In genomic region chr11:69606491-69606795, GRCm38 (mm10) we compare ENCODE assay signal across 10 mouse cellular contexts. TPM values are rescaled to one million over a fixed set of nuclear protein-coding genes. Genes with fewer than 3 reads are reported as not detected.
A peak's percentile ranks its signal among the peaks of the same experiment; 100 is the strongest.
DNase-seq lines count a peak whose midpoint lies in the region; ATAC-seq and TF ChIP-seq lines count a peak whose summit lies in the region.
"Had no signal": no experiment of that assay in that cellular context is flagged by ENCODE, and none has a peak within 500 bp of the region (broad histone marks: within the 10 kb centered on the region; RNA-seq: fewer than 3 reads in every experiment).

No protein-coding gene starts in this region.

- 73% methylated on average over 2 of the region's 2 CpGs for WGBS in kidney, embryonic 15.5 days
- 67% methylated on average over 2 of the region's 2 CpGs for WGBS in embryonic facial prominence, embryonic 11.5 days
- WGBS in hindbrain, postnatal 0 days = 58% methylated on average over 2 of the region's 2 CpGs
- WGBS in midbrain, embryonic 16.5 days = 67% methylated on average over 2 of the region's 2 CpGs

- no peak for TF ChIP-seq CTCF in hindbrain, postnatal 0 days (IDR thresholded peaks at IDR 0.05; ENCODE audit: low read depth)

- peak overlapping the region; percentile 98 for H3K4me2 ChIP-seq in kidney, embryonic 15.5 days
- H3K4me2 ChIP-seq in embryonic facial prominence, embryonic 11.5 days (ENCODE audit: low read depth, low read length) = peak overlapping the region; percentile 100; the same call in 1 of the 2 replicates
- peak overlapping the region; percentile 72 for H3K4me2 ChIP-seq in hindbrain, postnatal 0 days (ENCODE audit: low read depth, low read length)
- peak overlapping the region; percentile 76 for H3K4me2 ChIP-seq in midbrain, embryonic 16.5 days (ENCODE audit: low read length)

- DNase-seq in kidney, postnatal 25 days = no peak
- DNase-seq in embryonic facial prominence, embryonic 11.5 days (ENCODE audit: low spot score) = no peak
- DNase-seq in hindbrain, postnatal 0 days (ENCODE audit: low spot score) = no peak
- DNase-seq in frontal cortex, postnatal 14 days (ENCODE audit: low spot score in 2 of 2) = no peak

- 0 out of 2 replicates have a peak overlapping the region, but pooled peaks have one; percentile 18 for H3K27ac ChIP-seq in kidney, embryonic 15.5 days
- H3K27ac ChIP-seq in embryonic facial prominence, embryonic 11.5 days (replicated peaks; ENCODE audit: low read depth, low read length) = peak overlapping the region; percentile 25; the same call in 1 of the 2 replicates
- peak overlapping the region; percentile 65 for H3K27ac ChIP-seq in hindbrain, postnatal 0 days
- peak overlapping the region; percentile 25; the same call in 1 of the 2 replicates for H3K27ac ChIP-seq in midbrain, embryonic 16.5 days (ENCODE audit: low read length)

- peaks cover 39% of the 10 kb centered on the region for H3K4me1 ChIP-seq in kidney, embryonic 15.5 days
- no peaks in the 10 kb centered on the region for H3K4me1 ChIP-seq in embryonic facial prominence, embryonic 11.5 days (ENCODE audit: control insufficient read depth, insufficient read depth, low read length)
- H3K4me1 ChIP-seq in hindbrain, postnatal 0 days (ENCODE audit: insufficient read depth, low read length) = peaks cover 19% of the 10 kb centered on the region
- peaks cover 17% of the 10 kb centered on the region for H3K4me1 ChIP-seq in midbrain, embryonic 16.5 days (ENCODE audit: control insufficient read depth, insufficient read depth, low read length)

- no peak for ATAC-seq in kidney, embryonic 15.5 days (replicated peaks; ENCODE audit: low FRiP score)
- ATAC-seq in embryonic facial prominence, embryonic 11.5 days (replicated peaks; ENCODE audit: insufficient number of reproducible peaks, low FRiP score, low TSS enrichment, low read depth) = no peak
- ATAC-seq in hindbrain, postnatal 0 days = no peak
- ATAC-seq in midbrain, embryonic 16.5 days = no peak
- no peak for ATAC-seq in megakaryocyte progenitor cell, adult 5-6 weeks (replicated peaks; ENCODE audit: poor library complexity)
- ATAC-seq in CD4-positive, CD25-positive, alpha-beta regulatory T cell, adult 4 months = no peak
- ATAC-seq: Patski had no signal

- no peaks in the 10 kb centered on the region for H3K9me3 ChIP-seq in kidney, embryonic 15.5 days (replicated peaks)
- no peaks in the 10 kb centered on the region for H3K9me3 ChIP-seq in embryonic facial prominence, embryonic 11.5 days (replicated peaks; ENCODE audit: control insufficient read depth, low read length)
- no peaks in the 10 kb centered on the region for H3K9me3 ChIP-seq in hindbrain, postnatal 0 days (ENCODE audit: low read length)
- no peaks in the 10 kb centered on the region for H3K9me3 ChIP-seq in midbrain, embryonic 16.5 days (replicated peaks; ENCODE audit: control insufficient read depth, low read length, poor library complexity, severe bottlenecking)

- peak overlapping the region; percentile 60 for H3K4me3 ChIP-seq in kidney, embryonic 15.5 days (replicated peaks)
- no peak overlapping the region; the same call in 1 of the 2 replicates for H3K4me3 ChIP-seq in embryonic facial prominence, embryonic 11.5 days (ENCODE audit: low read depth, low read length)
- peak overlapping the region; percentile 95 for H3K4me3 ChIP-seq in hindbrain, postnatal 0 days (ENCODE audit: low read length)
- H3K4me3 ChIP-seq in midbrain, embryonic 16.5 days (ENCODE audit: low read depth, low read length) = peak overlapping the region; percentile 73

- peak overlapping the region; percentile 17; the same call in 1 of the 2 replicates for H3K9ac ChIP-seq in kidney, embryonic 15.5 days
- H3K9ac ChIP-seq in embryonic facial prominence, embryonic 11.5 days (replicated peaks; ENCODE audit: low read length) = no peak overlapping the region; the same call in 1 of the 2 replicates
- H3K9ac ChIP-seq in hindbrain, postnatal 0 days (replicated peaks; ENCODE audit: low read length) = peak overlapping the region; percentile 95; the same call in 1 of the 2 replicates
- H3K9ac ChIP-seq in midbrain, embryonic 16.5 days (ENCODE audit: low read depth, low read length) = peak overlapping the region; percentile 36; the same call in 1 of the 2 replicates

- H3K27me3 ChIP-seq in kidney, embryonic 15.5 days = peaks cover 22% of the 10 kb centered on the region
- H3K27me3 ChIP-seq in embryonic facial prominence, embryonic 11.5 days (ENCODE audit: control insufficient read depth, insufficient read depth, low read length) = peaks cover 10% of the 10 kb centered on the region
- no peaks in the 10 kb centered on the region for H3K27me3 ChIP-seq in hindbrain, postnatal 0 days (ENCODE audit: insufficient read depth, low read length)
- no peaks in the 10 kb centered on the region for H3K27me3 ChIP-seq in midbrain, embryonic 16.5 days (ENCODE audit: control insufficient read depth, insufficient read depth, low read depth, low read length)

- H3K36me3 ChIP-seq in kidney, embryonic 15.5 days = no peaks in the 10 kb centered on the region
- no peaks in the 10 kb centered on the region for H3K36me3 ChIP-seq in embryonic facial prominence, embryonic 11.5 days (replicated peaks; ENCODE audit: control insufficient read depth, insufficient read depth, low read depth, low read length)
- H3K36me3 ChIP-seq in hindbrain, postnatal 0 days (ENCODE audit: insufficient read depth, low read length) = peaks cover 8% of the 10 kb centered on the region; the same call in 1 of the 2 replicates
- H3K36me3 ChIP-seq in midbrain, embryonic 16.5 days (ENCODE audit: control insufficient read depth, insufficient read depth, low read length) = peaks cover 7% of the 10 kb centered on the region

RNA-seq across cellular contexts. Expression of gene Atp1b2, which starts 0.7 kb away (rescaled TPM):
- polyA plus RNA-seq in kidney, embryonic 15.5 days (2015; fragmentation: Nextera tagmentation; extraction: Ambion mirVana) = 11.2 and 13.5 TPM in 2 replicates
- 5.2 and 6.0 TPM in 2 replicates for polyA plus RNA-seq in embryonic facial prominence, embryonic 11.5 days (2014; fragmentation: Nextera tagmentation; extraction: Ambion mirVana)
- 185 and 210 TPM in 2 replicates for total RNA-seq in hindbrain, postnatal 0 days (2014; rRNA removed)
- 145 and 157 TPM in 2 replicates for polyA plus RNA-seq in hindbrain, postnatal 0 days (2015; fragmentation: Nextera tagmentation; extraction: Ambion mirVana)
- 65.8 and 95.2 TPM in 2 replicates for polyA plus RNA-seq in midbrain, embryonic 16.5 days (2015; fragmentation: Nextera tagmentation; extraction: Ambion mirVana)
- total RNA-seq in megakaryocyte progenitor cell, adult 5-6 weeks (2015) = 19.6 and 44.5 TPM in 2 replicates
- 2.0 and 4.0 TPM in 2 replicates for total RNA-seq in megakaryocyte progenitor cell, adult 5-6 weeks (2017)
- polyA plus RNA-seq in CD4-positive, CD25-positive, alpha-beta regulatory T cell, adult 4 months (2017; shearing (Covaris generic)) = not detected

RNA-seq across cellular contexts. Expression of gene Shbg, which starts 11.3 kb away (rescaled TPM):
- polyA plus RNA-seq in kidney, embryonic 15.5 days (2015; fragmentation: Nextera tagmentation; extraction: Ambion mirVana) = 0.30 and 0.49 TPM in 2 replicates
- polyA plus RNA-seq in embryonic facial prominence, embryonic 11.5 days (2014; fragmentation: Nextera tagmentation; extraction: Ambion mirVana) = 0.14 TPM in 1 of 2 replicates, not detected in the other
- total RNA-seq in hindbrain, postnatal 0 days (2014; rRNA removed) = 0.40 TPM in 1 of 2 replicates, not detected in the other
- polyA plus RNA-seq in hindbrain, postnatal 0 days (2015; fragmentation: Nextera tagmentation; extraction: Ambion mirVana) = not detected in 2 replicates
- not detected in 2 replicates for polyA plus RNA-seq in midbrain, embryonic 16.5 days (2015; fragmentation: Nextera tagmentation; extraction: Ambion mirVana)
- total RNA-seq in megakaryocyte progenitor cell, adult 5-6 weeks (2015) = not detected in 2 replicates
- not detected in 2 replicates for total RNA-seq in megakaryocyte progenitor cell, adult 5-6 weeks (2017)
- polyA plus RNA-seq in CD4-positive, CD25-positive, alpha-beta regulatory T cell, adult 4 months (2017; shearing (Covaris generic)) = not detected
- total RNA-seq: liver, adult 2 months had no signal
- polyA plus RNA-seq: Patski had no signal

RNA-seq across cellular contexts. Expression of gene Sat2, which starts 15.4 kb away (rescaled TPM):
- polyA plus RNA-seq in kidney, embryonic 15.5 days (2015; fragmentation: Nextera tagmentation; extraction: Ambion mirVana) = 17.8 and 23.1 TPM in 2 replicates
- polyA plus RNA-seq in embryonic facial prominence, embryonic 11.5 days (2014; fragmentation: Nextera tagmentation; extraction: Ambion mirVana) = 15.0 and 19.4 TPM in 2 replicates
- 8.6 and 10.9 TPM in 2 replicates for total RNA-seq in hindbrain, postnatal 0 days (2014; rRNA removed)
- 35.4 and 41.4 TPM in 2 replicates for polyA plus RNA-seq in hindbrain, postnatal 0 days (2015; fragmentation: Nextera tagmentation; extraction: Ambion mirVana)
- polyA plus RNA-seq in midbrain, embryonic 16.5 days (2015; fragmentation: Nextera tagmentation; extraction: Ambion mirVana) = 23.8 and 27.1 TPM in 2 replicates
- not detected in 2 replicates for total RNA-seq in megakaryocyte progenitor cell, adult 5-6 weeks (2015)
- total RNA-seq in megakaryocyte progenitor cell, adult 5-6 weeks (2017) = 0.37 and 1.5 TPM in 2 replicates
- polyA plus RNA-seq in CD4-positive, CD25-positive, alpha-beta regulatory T cell, adult 4 months (2017; shearing (Covaris generic)) = not detected

RNA-seq across cellular contexts. Expression of gene Trp53, which starts 26.3 kb away (rescaled TPM):
- 175 and 195 TPM in 2 replicates for polyA plus RNA-seq in kidney, embryonic 15.5 days (2015; fragmentation: Nextera tagmentation; extraction: Ambion mirVana)
- polyA plus RNA-seq in embryonic facial prominence, embryonic 11.5 days (2014; fragmentation: Nextera tagmentation; extraction: Ambion mirVana) = 200 and 215 TPM in 2 replicates
- 33.5 and 41.5 TPM in 2 replicates for total RNA-seq in hindbrain, postnatal 0 days (2014; rRNA removed)
- 36.6 and 37.4 TPM in 2 replicates for polyA plus RNA-seq in hindbrain, postnatal 0 days (2015; fragmentation: Nextera tagmentation; extraction: Ambion mirVana)
- polyA plus RNA-seq in midbrain, embryonic 16.5 days (2015; fragmentation: Nextera tagmentation; extraction: Ambion mirVana) = 48.9 and 57.3 TPM in 2 replicates
- total RNA-seq in megakaryocyte progenitor cell, adult 5-6 weeks (2015) = 124 and 173 TPM in 2 replicates
- 65.1 and 65.6 TPM in 2 replicates for total RNA-seq in megakaryocyte progenitor cell, adult 5-6 weeks (2017)
- 100 to 1,000 TPM; 307 to 416 TPM for polyA plus RNA-seq in CD4-positive, CD25-positive, alpha-beta regulatory T cell, adult 4 months (2017; shearing (Covaris generic))

RNA-seq across cellular contexts. Expression of gene Fxr2, which starts 26.3 kb away (rescaled TPM):
- polyA plus RNA-seq in kidney, embryonic 15.5 days (2015; fragmentation: Nextera tagmentation; extraction: Ambion mirVana) = 29.2 TPM in 2 replicates
- polyA plus RNA-seq in embryonic facial prominence, embryonic 11.5 days (2014; fragmentation: Nextera tagmentation; extraction: Ambion mirVana) = 24.3 and 30.9 TPM in 2 replicates
- total RNA-seq in hindbrain, postnatal 0 days (2014; rRNA removed) = 68.5 and 79.6 TPM in 2 replicates
- 23.3 and 28.8 TPM in 2 replicates for polyA plus RNA-seq in hindbrain, postnatal 0 days (2015; fragmentation: Nextera tagmentation; extraction: Ambion mirVana)
- polyA plus RNA-seq in midbrain, embryonic 16.5 days (2015; fragmentation: Nextera tagmentation; extraction: Ambion mirVana) = 33.3 and 37.3 TPM in 2 replicates
- 27.3 and 43.5 TPM in 2 replicates for total RNA-seq in megakaryocyte progenitor cell, adult 5-6 weeks (2015)
- total RNA-seq in megakaryocyte progenitor cell, adult 5-6 weeks (2017) = 35.5 and 41.5 TPM in 2 replicates
- 10 to 100 TPM; 11.0 to 11.2 TPM for polyA plus RNA-seq in CD4-positive, CD25-positive, alpha-beta regulatory T cell, adult 4 months (2017; shearing (Covaris generic))

Comparison
In these comparisons a context has a peak if more than half of its experiments do, and no peak if none do; other contexts are left out.
1. RNA of gene Sat2, which starts 15.4 kb away (polyA plus RNA-seq): 35.4 to 41.4 TPM in hindbrain, postnatal 0 days, 23.8 to 27.1 TPM in midbrain, embryonic 16.5 days, 17.8 to 23.1 TPM in kidney, embryonic 15.5 days and 15.0 to 19.4 TPM in embryonic facial prominence, embryonic 11.5 days; not detected in CD4-positive, CD25-positive, alpha-beta regulatory T cell, adult 4 months; every median in the first group is over 10 times any median in the second.
2. Peak in every context shown above with its lines, with median percentiles within 50 percentile points of each other: H3K27ac ChIP-seq and H3K4me2 ChIP-seq.